Mouse (Mus musculus) layer of hippocampus, adult 9-11 months (tissue): ENCODE data around the gene Hist1h2ai.
"Not testable (repeated sequence)": the region's sequence is repeated elsewhere in the genome, so short reads cannot be mapped to it uniquely, and the experiment has no call there.

Experiments used
- DNase-seq: peaks from one replicate; pipeline ENCODE4 v3.0.0; 2022

The Hist1h2ai gene

GRCm38 (mm10) chr13:21715864-21716539 lies at the start of gene Hist1h2ai, which contains the start of gene Hist1h2bl:
Gene Hist1h2ai, plus strand, starts transcription at chr13:21716422.
Gene Hist1h2bl, minus strand, starts transcription at chr13:21716143.
- DNase-seq = peak; percentile 93

- no peak for DNase-seq
These were observed 38.9 kb upstream of the Hist1h2ai start, which contains the start of gene Olfr1360 for GRCm38 (mm10) chr13:21677305-21677704. Gene Olfr1360, minus strand, starts transcription at chr13:21677405.

- no peak for DNase-seq
These were observed 18.4 kb upstream of the Hist1h2ai start, which contains the start of gene Olfr1359 for GRCm38 (mm10) chr13:21697811-21698210. Gene Olfr1359, plus strand, starts transcription at chr13:21698111.

- no peak for DNase-seq
These were observed 9.6 kb upstream of the Hist1h2ai start for GRCm38 (mm10) chr13:21706669-21707068.

GRCm38 (mm10) chr13:21710031-21710711 lies 6.1 kb upstream of the Hist1h2ai start:
- DNase-seq = peak; percentile 85

GRCm38 (mm10) chr13:21710821-21711525 lies 5.2 kb upstream of the Hist1h2ai start:
- peak; percentile 67 for DNase-seq

- no peak for DNase-seq
These were observed 4.5 kb upstream of the Hist1h2ai start for GRCm38 (mm10) chr13:21711698-21712097.

GRCm38 (mm10) chr13:21714725-21715124 lies 1.5 kb upstream of the Hist1h2ai start:
- peak; percentile 40 for DNase-seq

GRCm38 (mm10) chr13:21715131-21715863 lies 925 bp upstream of the Hist1h2ai start:
- peak; percentile 8 for DNase-seq

GRCm38 (mm10) chr13:21716540-21717391 lies 544 bp downstream of the Hist1h2ai start:
- DNase-seq = peak; percentile 24

GRCm38 (mm10) chr13:21717397-21718357 lies 1.5 kb downstream of the Hist1h2ai start, which contains the start of gene Hist1h3h:
Gene Hist1h3h, plus strand, starts transcription at chr13:21717659.
- DNase-seq = peak; percentile 87

GRCm38 (mm10) chr13:21718381-21719080 lies 2.3 kb downstream of the Hist1h2ai start:
- DNase-seq = no peak

GRCm38 (mm10) chr13:21721107-21721756 lies 5.0 kb downstream of the Hist1h2ai start:
- DNase-seq = not testable (repeated sequence)

- peak; percentile 75 for DNase-seq
These were observed 5.6 kb downstream of the Hist1h2ai start, which contains the start of gene Hist1h2bm for GRCm38 (mm10) chr13:21721757-21722372. Gene Hist1h2bm, plus strand, starts transcription at chr13:21722044.

GRCm38 (mm10) chr13:21722373-21722925 lies 6.2 kb downstream of the Hist1h2ai start:
- DNase-seq = no peak

GRCm38 (mm10) chr13:21722993-21723836 lies 7.0 kb downstream of the Hist1h2ai start:
- DNase-seq = no peak

- DNase-seq = no peak
These were observed 11.8 kb downstream of the Hist1h2ai start for GRCm38 (mm10) chr13:21727948-21728572.
